Mouse (Mus musculus) lung, postnatal 0 days (tissue): ENCODE measurements at regions not wholly inside any gene's neighbourhood (a gene's known extent, or its start where the extent isn't known, plus 50 kb on each side); places are given as distances from the start of the nearest gene placed in this dataset.
"Not testable (repeated sequence)": the region's sequence is repeated elsewhere in the genome, so short reads cannot be mapped to it uniquely, and the experiment has no call there.

Experiments used
- ATAC-seq: fragments of 200-750 bp; cut with Nextera tagmentation; 2 replicates; pipeline ENCODE4 v1.8.0; 2017; ENCODE audit warnings: moderate library complexity
- DNase-seq: peaks from one replicate; pipeline ENCODE4 v3.0.0-alpha.2; 2016; ENCODE audit warnings: low spot score
- H3K27ac ChIP-seq: fragments of 300-500 bp; sonication (generic); 2 replicates; pipeline ENCODE4 v1.5.1; 2014; ENCODE audit warnings: antibody characterized with exemption, mild to moderate bottlenecking, low read length, mixed read lengths
- H3K27me3 ChIP-seq: fragments of 300-500 bp; sonication (generic); replicated peaks from 2 replicates; pipeline ENCODE4 v1.6.1; 2014; ENCODE audit warnings: low read length, mixed read lengths; ENCODE audit not compliant: insufficient read depth
- H3K36me3 ChIP-seq: fragments of 300-500 bp; sonication (generic); 2 replicates; pipeline ENCODE4 v1.6.1; 2014; ENCODE audit warnings: low read length, mixed read lengths; ENCODE audit not compliant: insufficient read depth
- H3K4me1 ChIP-seq: fragments of 300-500 bp; sonication (generic); 2 replicates; pipeline ENCODE4 v1.6.1; 2014; ENCODE audit warnings: antibody characterized with exemption, low read depth, low read length, mixed read lengths; ENCODE audit not compliant: insufficient read depth
- H3K4me2 ChIP-seq: fragments of 300-500 bp; sonication (generic); replicated peaks from 2 replicates; pipeline ENCODE4 v1.6.1; 2014; ENCODE audit warnings: low read depth, mild to moderate bottlenecking, low read length, moderate library complexity, mixed read lengths
- H3K4me3 ChIP-seq: fragments of 300-500 bp; sonication (generic); 2 replicates; pipeline ENCODE4 v1.5.1; 2014; ENCODE audit warnings: low read depth, low read length
- H3K9ac ChIP-seq: fragments of 300-500 bp; sonication (generic); replicated peaks from 2 replicates; pipeline ENCODE4 v1.6.1; 2014; ENCODE audit warnings: low read depth, mild to moderate bottlenecking
- H3K9me3 ChIP-seq: fragments of 300-500 bp; sonication (generic); 2 replicates; pipeline ENCODE4 v1.6.1; 2016; ENCODE audit warnings: low read length, mixed read lengths
- CTCF ChIP-seq: IDR thresholded peaks from 2 replicates; pipeline ENCODE4 v1.5.1; 2016; ENCODE audit warnings: antibody characterized with exemption, mild to moderate bottlenecking
- EP300 ChIP-seq: IDR thresholded peaks from 2 replicates; pipeline ENCODE4 v1.6.1; 2016; ENCODE audit warnings: antibody characterized with exemption, mild to moderate bottlenecking, control low read depth
- WGBS: fragments of 180-500 bp; shearing (Covaris S2); extraction: QIAGEN DNeasy Blood & Tissue Kit; methylation state at CpG from one replicate; pipeline ENCODE4 v1.1.7; 2014; 5-methylcytosine and 5-hydroxymethylcytosine counted together

GRCm38 (mm10) chr2:55182416-55182815 lies 253.4 kb upstream of the Kcnj3 start:
- 75% methylated on average over 2 of the region's 2 CpGs for WGBS
- no peak for TF ChIP-seq EP300
- no peak for TF ChIP-seq CTCF
- DNase-seq = no peak
- H3K4me3 ChIP-seq = no peak overlapping the region
- H3K27me3 ChIP-seq = no peaks in the 10 kb centered on the region
- H3K9ac ChIP-seq = no peak overlapping the region
- no peak overlapping the region for H3K27ac ChIP-seq
- ATAC-seq = no peak
- H3K9me3 ChIP-seq = no peaks in the 10 kb centered on the region
- H3K4me1 ChIP-seq = no peaks in the 10 kb centered on the region
- H3K4me2 ChIP-seq = no peak overlapping the region
- no peaks in the 10 kb centered on the region for H3K36me3 ChIP-seq

- TF ChIP-seq EP300 (no peak), CTCF (no peak)
- no peak for ATAC-seq
- H3K4me2 ChIP-seq = no peak overlapping the region
- no peaks in the 10 kb centered on the region for H3K27me3 ChIP-seq
- H3K36me3 ChIP-seq = no peaks in the 10 kb centered on the region
- H3K27ac ChIP-seq = no peak overlapping the region
- H3K9ac ChIP-seq = no peak overlapping the region
- 88% methylated on average over 1 of the region's 1 CpGs for WGBS
- DNase-seq = no peak
- no peaks in the 10 kb centered on the region for H3K9me3 ChIP-seq
- H3K4me3 ChIP-seq = no peak overlapping the region
- no peaks in the 10 kb centered on the region for H3K4me1 ChIP-seq
Observed at GRCm38 (mm10) chr2:55206891-55207290, 228.9 kb upstream of the Kcnj3 start.

GRCm38 (mm10) chr2:55208620-55209019 lies 227.2 kb upstream of the Kcnj3 start:
- Histone ChIP-seq H3K9ac (no peak overlapping the region), H3K27ac (no peak overlapping the region), H3K4me2 (no peak overlapping the region), H3K4me1 (no peaks in the 10 kb centered on the region), H3K36me3 (no peaks in the 10 kb centered on the region), H3K9me3 (no peaks in the 10 kb centered on the region), H3K4me3 (no peak overlapping the region), H3K27me3 (no peaks in the 10 kb centered on the region)
- 79% methylated on average over 2 of the region's 2 CpGs for WGBS
- TF ChIP-seq CTCF = no peak
- no peak for TF ChIP-seq EP300
- DNase-seq (no peak), ATAC-seq (no peak)

DNA sequence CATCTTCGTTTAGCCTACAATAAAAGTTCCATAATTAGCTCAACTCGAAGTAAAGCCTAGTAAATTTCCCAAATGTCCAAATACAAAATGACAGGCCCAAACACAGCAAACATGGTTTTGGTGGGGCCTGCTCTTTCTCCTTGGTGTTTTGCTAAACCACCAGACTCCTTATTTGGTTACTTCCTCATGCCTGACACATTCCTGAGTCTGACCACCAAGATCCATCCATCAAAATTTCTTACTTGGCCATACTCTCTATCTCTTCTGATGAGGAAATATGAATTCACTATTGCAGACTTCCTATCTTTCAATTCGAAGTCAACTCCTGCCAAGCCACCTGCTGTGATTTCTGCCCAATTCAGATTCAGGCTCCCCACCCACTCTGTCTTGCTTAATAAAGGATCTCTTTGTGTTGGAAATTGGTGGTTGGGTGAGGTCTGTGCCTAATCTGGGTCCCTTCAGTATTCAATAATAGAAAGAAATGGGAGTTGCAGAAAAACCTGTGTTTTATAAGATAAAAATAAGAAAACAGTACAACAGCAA lies 225.9 kb upstream of the Kcnj3 start:
- no peak for DNase-seq
- no peak overlapping the region for H3K4me2 ChIP-seq
- H3K4me1 ChIP-seq = no peaks in the 10 kb centered on the region
- no peaks in the 10 kb centered on the region for H3K9me3 ChIP-seq
- no peak for ATAC-seq
- H3K9ac ChIP-seq = no peak overlapping the region
- H3K27ac ChIP-seq = no peak overlapping the region
- H3K27me3 ChIP-seq = no peaks in the 10 kb centered on the region
- no peak overlapping the region for H3K4me3 ChIP-seq
- no peak for TF ChIP-seq EP300
- no peak for TF ChIP-seq CTCF
- H3K36me3 ChIP-seq = no peaks in the 10 kb centered on the region
- WGBS = 51% methylated on average over 3 of the region's 3 CpGs

DNA sequence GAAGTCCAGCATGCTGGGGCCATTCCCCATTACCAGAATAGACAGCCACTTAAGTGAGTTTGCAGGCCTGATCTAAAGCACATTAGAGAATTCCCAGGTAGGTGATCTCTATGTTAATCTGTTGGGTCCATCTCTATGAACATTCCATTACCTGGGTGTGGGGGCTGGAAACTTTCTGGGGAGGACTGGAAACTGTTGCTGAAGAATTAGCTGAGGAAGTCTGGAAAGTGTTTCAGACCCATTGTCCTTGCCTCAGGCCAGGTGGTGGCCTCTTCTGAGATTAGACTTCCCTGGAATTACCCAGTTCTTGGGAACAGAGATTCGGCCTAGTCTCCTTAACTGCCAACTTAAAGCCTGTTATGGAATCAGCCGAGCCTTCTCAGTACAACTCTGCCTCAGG lies 224.5 kb upstream of the Kcnj3 start:
- Histone ChIP-seq H3K27me3 (no peaks in the 10 kb centered on the region), H3K4me3 (no peak overlapping the region), H3K9me3 (no peaks in the 10 kb centered on the region), H3K4me2 (no peak overlapping the region), H3K4me1 (no peaks in the 10 kb centered on the region), H3K36me3 (no peaks in the 10 kb centered on the region), H3K27ac (no peak overlapping the region), H3K9ac (no peak overlapping the region)
- ATAC-seq (no peak), DNase-seq (no peak)
- TF ChIP-seq CTCF (no peak), EP300 (no peak)
- 75% methylated on average over 2 of the region's 2 CpGs for WGBS

- no peak for ATAC-seq
- WGBS = 54% methylated on average over 2 of the region's 2 CpGs
Observed at GRCm38 (mm10) chr2:55222046-55222445, 213.7 kb upstream of the Kcnj3 start.

GRCm38 (mm10) chr2:55222741-55223140 lies 213.0 kb upstream of the Kcnj3 start:
- H3K4me2 ChIP-seq, H3K27me3 ChIP-seq, H3K4me1 ChIP-seq, H3K4me3 ChIP-seq, DNase-seq, H3K9ac ChIP-seq, H3K36me3 ChIP-seq, H3K9me3 ChIP-seq, H3K27ac ChIP-seq, ATAC-seq: not testable (repeated sequence)
- WGBS = 77% methylated on average over 5 of the region's 5 CpGs

More at GRCm38 (mm10) chr2:55222046-55222445, 213.7 kb upstream of the Kcnj3 start:
- no peaks in the 10 kb centered on the region for H3K4me1 ChIP-seq
- H3K27ac ChIP-seq = no peak overlapping the region
- H3K4me3 ChIP-seq = no peak overlapping the region
- no peaks in the 10 kb centered on the region for H3K36me3 ChIP-seq
- H3K27me3 ChIP-seq = no peaks in the 10 kb centered on the region
- H3K4me2 ChIP-seq = no peak overlapping the region
- DNase-seq = no peak
- no peak overlapping the region for H3K9ac ChIP-seq
- no peaks in the 10 kb centered on the region for H3K9me3 ChIP-seq
- TF ChIP-seq CTCF (no peak), EP300 (no peak)
